Mouse (Mus musculus): ENCODE data around the gene Pus7l. TPM values are rescaled to one million over a fixed set of nuclear protein-coding genes. Genes with fewer than 3 reads are reported as not detected.

The Pus7l gene
- polyA plus RNA-seq, 2 experiments, result 2.6 to 2.8 TPM

DNA sequence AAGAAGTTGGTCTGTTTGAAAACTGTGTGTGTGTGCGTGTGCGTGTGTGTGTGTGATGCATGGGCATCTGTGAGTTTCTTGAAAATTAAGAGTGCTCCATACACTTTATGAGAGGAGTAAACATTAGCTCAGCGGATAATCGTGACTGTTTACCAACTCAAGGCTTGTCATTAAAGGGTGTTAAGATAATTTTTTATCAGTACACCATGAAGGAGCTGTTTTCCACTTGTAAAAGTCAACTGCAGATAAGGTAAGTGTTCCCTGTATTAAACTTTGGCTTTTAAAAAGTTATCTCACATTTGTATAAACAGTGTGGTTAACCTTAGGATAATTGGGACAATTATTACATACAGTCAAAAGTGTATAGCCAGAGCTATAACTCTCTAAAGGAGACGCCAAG lies 11.0 kb downstream of the Pus7l start:
- H3K27me3 ChIP-seq (ENCODE audit: control insufficient read depth, insufficient read depth, low read length), result no peaks in the 10 kb centered on the region
- no peak overlapping the region for H3K9ac ChIP-seq (replicated peaks)
- ATAC-seq (ENCODE audit: insufficient read depth) (no peak), DNase-seq (ENCODE audit: low read depth in 3 of 3, low spot score in 3 of 3) (no peak)
- WGBS (ENCODE audit: insufficient replicate concordance), result 62% methylated on average over 5 of the region's 5 CpGs
- no peaks in the 10 kb centered on the region for H3K4me1 ChIP-seq (replicated peaks; ENCODE audit: control insufficient read depth in 2 of 2, insufficient read depth in 2 of 2, low read length in 1 of 2)
- H3K36me3 ChIP-seq (replicated peaks; ENCODE audit: control insufficient read depth, insufficient read depth, low read depth), result no peaks in the 10 kb centered on the region
- no peak overlapping the region for H3K4me3 ChIP-seq (ENCODE audit: insufficient read depth in 1 of 2, low read depth in 2 of 2, low read length in 2 of 2)
- TF ChIP-seq CTCF (IDR thresholded peaks at IDR 0.05; ENCODE audit: low read depth), result no peak
- no peak for TF ChIP-seq EP300 (IDR thresholded peaks at IDR 0.05; ENCODE audit: low read depth)
- no peak overlapping the region for H3K27ac ChIP-seq
- no peaks in the 10 kb centered on the region for H3K9me3 ChIP-seq (ENCODE audit: control insufficient read depth, low read length)
- no peak overlapping the region for H3K4me2 ChIP-seq (ENCODE audit: low read depth)

DNA sequence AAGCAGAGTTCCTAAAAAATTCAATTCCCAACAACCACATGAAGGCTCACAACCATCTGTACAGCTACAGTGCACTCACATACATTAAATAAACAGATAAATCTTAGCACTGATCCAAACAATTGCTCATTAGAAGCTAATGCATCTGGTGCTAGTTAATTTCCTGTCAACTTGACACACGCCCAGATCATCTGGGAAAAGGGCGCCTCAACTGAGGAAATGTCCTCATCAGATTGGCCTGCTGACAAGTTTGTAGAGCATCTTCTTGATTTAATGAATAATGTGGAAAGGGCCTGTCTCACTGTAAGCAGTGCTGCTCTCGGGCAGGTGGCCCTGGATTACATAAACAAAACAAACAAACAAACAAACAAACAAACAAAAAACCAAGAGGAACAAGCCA lies 12.8 kb downstream of the Pus7l start:
- no peak for DNase-seq (ENCODE audit: low read depth in 3 of 3, low spot score in 3 of 3)
- TF ChIP-seq EP300 (IDR thresholded peaks at IDR 0.05; ENCODE audit: low read depth) (no peak), CTCF (IDR thresholded peaks at IDR 0.05; ENCODE audit: low read depth) (no peak)
- Histone ChIP-seq H3K4me2 (ENCODE audit: low read depth) (no peak overlapping the region), H3K4me1 (replicated peaks; ENCODE audit: control insufficient read depth in 2 of 2, insufficient read depth in 2 of 2, low read length in 1 of 2) (no peaks in the 10 kb centered on the region), H3K4me3 (ENCODE audit: insufficient read depth in 1 of 2, low read depth in 2 of 2, low read length in 2 of 2) (no peak overlapping the region), H3K9me3 (ENCODE audit: control insufficient read depth, low read length) (no peaks in the 10 kb centered on the region), H3K27me3 (ENCODE audit: control insufficient read depth, insufficient read depth, low read length) (no peaks in the 10 kb centered on the region), H3K36me3 (replicated peaks; ENCODE audit: control insufficient read depth, insufficient read depth, low read depth) (no peaks in the 10 kb centered on the region), H3K27ac (no peak overlapping the region), H3K9ac (replicated peaks) (no peak overlapping the region)
- no peak for ATAC-seq (ENCODE audit: insufficient read depth)
- WGBS (ENCODE audit: insufficient replicate concordance), result 67% methylated on average over 3 of the region's 3 CpGs

DNA sequence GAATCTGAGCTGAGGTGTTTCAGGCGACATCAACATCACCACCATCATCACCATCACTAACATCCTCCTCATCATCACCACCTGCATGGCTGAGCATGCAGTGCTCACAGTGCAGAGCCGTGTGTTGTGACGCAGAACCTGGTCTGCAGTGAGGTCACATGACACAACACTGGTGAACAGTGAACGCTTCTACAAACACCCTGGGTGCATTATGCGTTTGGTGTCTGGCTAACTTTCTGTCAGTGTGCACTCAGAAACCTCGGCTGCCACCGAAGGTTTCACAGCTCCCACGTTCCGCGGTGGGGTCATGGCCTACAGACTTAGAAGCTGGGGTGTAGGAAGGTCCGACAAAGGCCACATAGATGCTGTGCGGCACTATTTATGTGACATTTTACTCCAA lies 18.4 kb downstream of the Pus7l start:
- no peaks in the 10 kb centered on the region for H3K9me3 ChIP-seq (ENCODE audit: control insufficient read depth, low read length)
- no peak for TF ChIP-seq EP300 (IDR thresholded peaks at IDR 0.05; ENCODE audit: low read depth)
- no peak for TF ChIP-seq CTCF (IDR thresholded peaks at IDR 0.05; ENCODE audit: low read depth)
- no peak overlapping the region for H3K9ac ChIP-seq (replicated peaks)
- H3K4me1 ChIP-seq (replicated peaks; ENCODE audit: control insufficient read depth in 2 of 2, insufficient read depth in 2 of 2, low read length in 1 of 2), result no peaks in the 10 kb centered on the region
- DNase-seq (ENCODE audit: low read depth in 3 of 3, low spot score in 3 of 3) (no peak), ATAC-seq (ENCODE audit: insufficient read depth) (no peak)
- no peak overlapping the region for H3K27ac ChIP-seq
- H3K4me3 ChIP-seq (ENCODE audit: insufficient read depth in 1 of 2, low read depth in 2 of 2, low read length in 2 of 2), result no peak overlapping the region
- whole genome bisulfite sequencing (ENCODE audit: insufficient replicate concordance), result 85% methylated on average over 12 of the region's 12 CpGs
- H3K27me3 ChIP-seq (ENCODE audit: control insufficient read depth, insufficient read depth, low read length), result no peaks in the 10 kb centered on the region
- H3K4me2 ChIP-seq (ENCODE audit: low read depth), result no peak overlapping the region
- H3K36me3 ChIP-seq (replicated peaks; ENCODE audit: control insufficient read depth, insufficient read depth, low read depth), result no peaks in the 10 kb centered on the region

DNA sequence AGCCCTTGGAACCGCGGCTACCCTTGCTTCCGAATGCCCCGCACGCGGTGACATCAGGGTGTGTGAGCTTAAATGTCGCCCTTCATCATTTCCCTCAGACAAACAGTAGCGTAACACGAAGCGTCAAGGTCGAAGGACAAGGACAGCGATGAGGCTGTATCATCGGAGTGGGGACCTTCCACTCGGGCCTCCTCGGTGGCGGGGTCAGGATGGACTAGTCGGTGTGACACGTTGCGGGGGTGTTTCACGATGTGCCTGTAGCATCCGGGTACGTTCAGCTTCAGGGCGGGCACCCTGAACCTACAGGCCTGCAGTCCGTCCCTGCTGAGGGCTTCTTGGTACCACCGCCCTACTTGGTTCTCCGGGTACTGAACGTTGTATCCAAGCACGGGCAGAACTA lies 20.1 kb downstream of the Pus7l start:
- Histone ChIP-seq H3K27ac (no peak overlapping the region), H3K4me1 (replicated peaks; ENCODE audit: control insufficient read depth in 2 of 2, insufficient read depth in 2 of 2, low read length in 1 of 2) (no peaks in the 10 kb centered on the region), H3K9ac (replicated peaks) (no peak overlapping the region), H3K9me3 (ENCODE audit: control insufficient read depth, low read length) (no peaks in the 10 kb centered on the region), H3K36me3 (replicated peaks; ENCODE audit: control insufficient read depth, insufficient read depth, low read depth) (no peaks in the 10 kb centered on the region), H3K4me3 (ENCODE audit: insufficient read depth in 1 of 2, low read depth in 2 of 2, low read length in 2 of 2) (no peak overlapping the region), H3K4me2 (ENCODE audit: low read depth) (no peak overlapping the region), H3K27me3 (ENCODE audit: control insufficient read depth, insufficient read depth, low read length) (no peaks in the 10 kb centered on the region)
- no peak for ATAC-seq (ENCODE audit: insufficient read depth)
- 84% methylated on average over 28 of the region's 28 CpGs for WGBS (ENCODE audit: insufficient replicate concordance)
- no peak for DNase-seq (ENCODE audit: low read depth in 3 of 3, low spot score in 3 of 3)
- TF ChIP-seq EP300 (IDR thresholded peaks at IDR 0.05; ENCODE audit: low read depth) (no peak), CTCF (IDR thresholded peaks at IDR 0.05; ENCODE audit: low read depth) (no peak)

DNA sequence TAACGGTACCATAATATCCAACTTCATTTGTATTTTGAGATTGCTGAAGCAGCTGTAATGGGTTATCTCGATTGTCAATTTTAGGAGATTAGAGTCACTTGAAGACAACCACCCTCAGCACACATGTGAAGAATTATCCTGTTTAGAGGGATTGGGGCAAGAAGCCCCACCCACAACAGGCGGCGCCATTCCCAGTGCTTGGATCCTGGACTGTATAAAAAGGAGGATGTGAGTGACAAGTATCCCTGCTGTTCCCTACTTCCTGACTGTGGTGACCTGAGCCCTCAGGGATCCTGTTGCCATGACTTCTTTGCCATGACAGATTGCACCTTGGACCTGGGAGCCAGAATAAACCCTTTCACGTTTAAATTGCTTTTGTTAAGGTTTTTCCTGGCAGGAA lies 22.4 kb downstream of the Pus7l start:
- TF ChIP-seq CTCF (IDR thresholded peaks at IDR 0.05; ENCODE audit: low read depth) (no peak), EP300 (IDR thresholded peaks at IDR 0.05; ENCODE audit: low read depth) (no peak)
- Histone ChIP-seq H3K4me2 (ENCODE audit: low read depth) (no peak overlapping the region), H3K9me3 (ENCODE audit: control insufficient read depth, low read length) (no peaks in the 10 kb centered on the region), H3K36me3 (replicated peaks; ENCODE audit: control insufficient read depth, insufficient read depth, low read depth) (no peaks in the 10 kb centered on the region), H3K9ac (replicated peaks) (no peak overlapping the region), H3K27me3 (ENCODE audit: control insufficient read depth, insufficient read depth, low read length) (no peaks in the 10 kb centered on the region), H3K4me3 (ENCODE audit: insufficient read depth in 1 of 2, low read depth in 2 of 2, low read length in 2 of 2) (no peak overlapping the region), H3K4me1 (replicated peaks; ENCODE audit: control insufficient read depth in 2 of 2, insufficient read depth in 2 of 2, low read length in 1 of 2) (no peaks in the 10 kb centered on the region), H3K27ac (no peak overlapping the region)
- WGBS (ENCODE audit: insufficient replicate concordance), result 65% methylated on average over 5 of the region's 5 CpGs
- ATAC-seq (ENCODE audit: insufficient read depth), result no peak
- DNase-seq (ENCODE audit: low read depth in 3 of 3, low spot score in 3 of 3), result no peak
